Mouse (Mus musculus) urinary bladder, postnatal 14 days (tissue): ENCODE results near the gene Acnat1.
"Not testable (repeated sequence)": the region's sequence is repeated elsewhere in the genome, so short reads cannot be mapped to it uniquely, and the experiment has no call there.

Experiments
- DNase-seq: peaks from one replicate; pipeline ENCODE4 v3.0.0; 2021; ENCODE audit warnings: low spot score

The Acnat1 gene

DNA sequence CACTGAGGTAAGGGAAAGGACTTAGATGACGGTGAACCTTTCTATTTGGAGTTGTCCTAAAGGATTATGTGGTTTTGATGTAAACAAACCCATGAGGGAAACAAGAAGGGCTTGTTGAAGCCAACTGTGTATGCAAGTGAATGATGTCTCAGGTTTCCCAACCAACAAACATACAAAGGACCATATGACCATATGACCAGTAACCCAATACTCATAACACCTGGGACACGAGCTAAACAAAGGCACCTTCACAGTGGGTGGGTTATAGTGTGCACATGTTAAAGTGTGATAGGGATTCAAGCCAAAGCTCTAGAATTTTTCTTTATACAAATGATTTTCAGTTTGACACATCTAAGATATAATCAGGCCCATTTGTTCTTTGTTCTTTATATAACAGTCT, 17.5 kb downstream of the Acnat1 start:
- no peak for DNase-seq

- no peak for DNase-seq
These were observed 21.7 kb downstream of the Acnat1 start for GRCm38 (mm10) chr4:49451848-49452551.

DNA sequence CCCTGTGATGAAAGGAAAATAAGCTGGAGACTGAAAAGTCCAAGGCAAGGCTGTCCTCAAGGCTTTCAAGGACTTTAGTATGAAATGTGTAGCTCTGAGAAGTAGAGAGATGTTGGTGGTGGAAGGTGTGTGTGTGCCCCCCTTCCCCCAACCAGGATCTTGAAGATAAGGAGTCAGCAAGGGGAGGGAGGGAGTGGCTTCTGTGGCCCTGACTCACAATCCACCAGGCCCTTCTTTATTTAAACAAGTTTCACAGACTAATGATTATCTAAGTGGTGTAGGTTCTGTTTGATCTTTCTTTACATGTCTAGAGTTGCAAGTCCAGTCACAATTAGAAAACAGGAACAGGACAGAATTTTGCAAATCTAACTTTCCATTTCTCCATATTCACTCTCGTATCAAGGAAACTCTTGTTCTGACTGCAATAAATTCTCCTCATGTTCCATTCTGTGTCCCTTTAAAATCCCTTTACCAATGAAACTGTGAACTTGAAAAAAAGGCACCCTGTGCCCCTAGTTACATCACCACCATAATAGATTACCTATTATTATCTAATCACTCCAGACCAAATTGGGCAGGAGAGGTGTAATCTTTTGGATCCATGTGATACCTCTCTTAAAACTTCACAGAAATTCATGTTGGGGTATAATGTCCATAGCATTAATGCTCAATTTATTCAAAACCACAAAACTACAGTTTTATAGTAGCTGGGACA, 22.4 kb downstream of the Acnat1 start:
- peak; percentile 43 for DNase-seq

DNA sequence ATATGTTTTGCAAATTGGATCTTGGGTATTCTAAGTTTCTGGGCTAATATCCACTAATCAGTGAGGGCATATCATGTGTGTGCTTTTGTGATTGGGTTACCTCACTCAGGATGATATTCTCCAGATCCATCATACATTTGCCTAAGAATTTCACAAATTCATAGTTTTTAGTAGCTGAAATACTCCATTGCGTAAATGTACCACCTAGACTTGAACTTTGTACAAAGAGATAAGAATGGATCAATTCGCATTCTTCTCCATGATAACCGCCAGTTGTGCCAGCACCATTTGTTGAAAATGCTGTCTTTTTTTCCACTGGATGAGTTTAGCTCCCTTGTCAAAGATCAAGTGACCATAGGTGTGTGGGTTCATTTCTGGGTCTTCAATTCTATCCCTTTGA, 36.7 kb downstream of the Acnat1 start:
- DNase-seq = not testable (repeated sequence)

- not testable (repeated sequence) for DNase-seq
These were observed 63.6 kb downstream of the Acnat1 start for GRCm38 (mm10) chr4:49410151-49410550.

DNA sequence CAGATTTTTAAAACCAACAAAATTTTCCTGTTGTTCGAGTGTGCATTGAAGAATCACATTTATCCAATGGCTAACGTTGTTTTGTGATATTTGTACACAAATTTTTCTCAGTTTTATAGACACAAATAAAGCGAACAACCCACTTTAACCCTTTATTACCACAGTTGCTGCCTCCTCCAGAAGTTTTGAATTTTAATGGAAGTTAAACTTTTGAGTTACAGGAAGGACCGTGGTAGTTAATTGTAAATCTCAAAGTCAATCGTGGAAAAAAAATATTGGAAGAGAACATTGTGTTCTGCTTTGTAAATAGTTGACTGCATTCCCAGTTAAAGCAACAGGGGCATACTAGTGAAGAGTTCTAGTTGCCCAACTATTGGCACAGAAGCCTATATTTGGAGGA, 65.8 kb downstream of the Acnat1 start, which contains the start of gene Acnat2:
Gene Acnat2 (minus strand): TSS at position 195 of the 400 bp plus-strand sequence.
- not testable (repeated sequence) for DNase-seq
